ENCODE assay signal across 9 mouse cellular contexts in genomic region chr2:156774738-156775454, GRCm38 (mm10). TPM values are rescaled to one million over a fixed set of nuclear protein-coding genes. Genes with fewer than 3 reads are reported as not detected.
DNase-seq lines count a peak whose midpoint lies in the region; ATAC-seq and TF ChIP-seq lines count a peak whose summit lies in the region.
"Had no signal": no experiment of that assay in that cellular context is flagged by ENCODE, and none has a peak within 500 bp of the region (broad histone marks: within the 10 kb centered on the region; RNA-seq: fewer than 3 reads in every experiment).

TSS of gene Myl9 (plus strand) at chr2:156775420.

- TF ChIP-seq CTCF in layer of hippocampus, adult 2 months (conservative IDR thresholded peaks at IDR 0.05): no peak

- peak within 1 kb of the TSS; percentile 49 for H3K4me3 ChIP-seq in layer of hippocampus, adult 2 months
- peak within 1 kb of the TSS; percentile 35 for H3K4me3 ChIP-seq in liver, embryonic 13.5 days (replicated peaks)
- H3K4me3 ChIP-seq in neural tube, embryonic 14.5 days (ENCODE audit: low read depth, low read length): peak within 1 kb of the TSS; percentile 29

- peak within 1 kb of the TSS; percentile 58 for H3K4me2 ChIP-seq in liver, embryonic 13.5 days
- peak within 1 kb of the TSS; percentile 66 for H3K4me2 ChIP-seq in neural tube, embryonic 14.5 days (ENCODE audit: low read depth, low read length)

- no peaks in the 10 kb centered on the region for H3K9me3 ChIP-seq in liver, embryonic 13.5 days (replicated peaks)
- H3K9me3 ChIP-seq in neural tube, embryonic 14.5 days (ENCODE audit: control insufficient read depth, low read length): no peaks in the 10 kb centered on the region

- H3K27me3 ChIP-seq in liver, embryonic 13.5 days: peaks cover 31% of the 10 kb centered on the region
- no peaks in the 10 kb centered on the region for H3K27me3 ChIP-seq in neural tube, embryonic 14.5 days (ENCODE audit: control insufficient read depth, insufficient read depth, low read length)
- H3K27me3 ChIP-seq: CH12.LX had no signal

- 15% methylated on average over 28 of the region's 28 CpGs for WGBS in liver, embryonic 13.5 days (ENCODE audit: insufficient replicate concordance)
- WGBS in neural tube, embryonic 14.5 days: 1% methylated on average over 28 of the region's 28 CpGs

- peaks cover 40% of the 10 kb centered on the region for H3K4me1 ChIP-seq in liver, embryonic 13.5 days (replicated peaks)
- 0 out of 2 replicates have a peak, but pooled peaks cover 4% of the 10 kb centered on the region for H3K4me1 ChIP-seq in neural tube, embryonic 14.5 days (ENCODE audit: control insufficient read depth, insufficient read depth, low read length)

- H3K36me3 ChIP-seq in liver, embryonic 13.5 days: no peaks in the 10 kb centered on the region
- no peaks in the 10 kb centered on the region for H3K36me3 ChIP-seq in neural tube, embryonic 14.5 days (ENCODE audit: control insufficient read depth, insufficient read depth, low read length)

- H3K27ac ChIP-seq in layer of hippocampus, adult 2 months: peak within 1 kb of the TSS; percentile 32; the same call in 1 of the 2 replicates
- H3K27ac ChIP-seq in liver, embryonic 13.5 days: peak within 1 kb of the TSS; percentile 53; the same call in 1 of the 2 replicates
- H3K27ac ChIP-seq in neural tube, embryonic 14.5 days (ENCODE audit: low read depth, low read length): peak within 1 kb of the TSS; percentile 28; the same call in 1 of the 2 replicates

- ATAC-seq in granulocyte monocyte progenitor cell, adult 5-6 weeks (replicated peaks; ENCODE audit: poor library complexity, severe bottlenecking): peak; percentile 50
- peak; percentile 45; the same call in 1 of the 2 replicates for ATAC-seq in liver, embryonic 13.5 days (ENCODE audit: low read depth)
- peak; percentile 73 for ATAC-seq in neural tube, embryonic 14.5 days (ENCODE audit: low read depth)

- DNase-seq in layer of hippocampus, adult 2 months (ENCODE audit: low spot score in 2 of 2): no peak
- no peak for DNase-seq in layer of hippocampus, adult 9-11 months
- peak; percentile 85 for DNase-seq in embryo, embryonic 10 days (ENCODE audit: low spot score)
- DNase-seq in kidney, adult 18-20 months: peak; percentile 51
- no peak for DNase-seq in liver, embryonic 13.5 days
- no peak for DNase-seq in right cerebral cortex, adult 18-20 months

- H3K9ac ChIP-seq in liver, embryonic 13.5 days: peak within 1 kb of the TSS; percentile 52
- peak within 1 kb of the TSS; percentile 48 for H3K9ac ChIP-seq in neural tube, embryonic 14.5 days (replicated peaks; ENCODE audit: low read depth, low read length)

RNA-seq across cellular contexts. Expression of gene Myl9, which starts in this region (rescaled TPM):
- total RNA-seq in layer of hippocampus, adult 2 months (2021): 10 to 100 TPM; 14.3 to 18.6 TPM
- total RNA-seq in granulocyte monocyte progenitor cell, adult 5-6 weeks (2014; fragmentation: Nextera tagmentation): not detected in 2 replicates
- not detected in 2 replicates for total RNA-seq in granulocyte monocyte progenitor cell, adult 5-6 weeks (2017)
- polyA plus RNA-seq in liver, embryonic 13.5 days (2015; fragmentation: Nextera tagmentation; extraction: Ambion mirVana): 58.3 and 60.1 TPM in 2 replicates
- polyA plus RNA-seq in neural tube, embryonic 14.5 days (2014; fragmentation: Nextera tagmentation; extraction: Ambion mirVana): 23.3 and 43.0 TPM in 2 replicates
- total RNA-seq: CH12.LX had no signal

Comparison
In these comparisons a context has a peak if more than half of its experiments do, and no peak if none do; other contexts are left out.
1. RNA of gene Myl9 (total RNA-seq): 14.3 to 18.6 TPM in layer of hippocampus, adult 2 months; not detected in granulocyte monocyte progenitor cell, adult 5-6 weeks; every median in the first group is over 10 times any median in the second.
2. Peak in ATAC-seq in granulocyte monocyte progenitor cell, adult 5-6 weeks; RNA of the gene not detected or under 1 TPM.
3. DNase-seq: peak in embryo, embryonic 10 days (single experiment) and kidney, adult 18-20 months (single experiment); none in layer of hippocampus, adult 2 months (0 of 2), layer of hippocampus, adult 9-11 months (single experiment), liver, embryonic 13.5 days (single experiment) and right cerebral cortex, adult 18-20 months (single experiment).
4. Peak in every context shown above with its lines, with median percentiles within 50 percentile points of each other: H3K27ac ChIP-seq, H3K4me3 ChIP-seq and ATAC-seq.